Mouse (Mus musculus) hindbrain, embryonic 11.5 days (tissue): ENCODE results near the gene Inppl1. TPM values are rescaled to one million over a fixed set of nuclear protein-coding genes. Genes with fewer than 3 reads are reported as not detected.

Experiments
- ATAC-seq: fragments of 200-750 bp; cut with Nextera tagmentation; 2 replicates; pipeline ENCODE4 v1.8.0; 2017; ENCODE audit warnings: mild to moderate bottlenecking, moderate TSS enrichment, moderate library complexity; ENCODE audit not compliant: low FRiP score
- DNase-seq: peaks from one replicate; pipeline ENCODE4 v3.0.0-alpha.2; 2015; ENCODE audit warnings: low spot score
- H3K27ac ChIP-seq: fragments of 300-500 bp; sonication (generic); 2 replicates; pipeline ENCODE4 v1.5.1; 2014; ENCODE audit warnings: mild to moderate bottlenecking, low read depth, low read length
- H3K27me3 ChIP-seq: fragments of 300-500 bp; sonication (generic); 2 replicates; pipeline ENCODE4 v1.6.1; 2014; ENCODE audit warnings: mild to moderate bottlenecking, low read length, moderate library complexity, mixed read lengths; ENCODE audit not compliant: control insufficient read depth, insufficient read depth
- H3K36me3 ChIP-seq: fragments of 300-500 bp; sonication (generic); 2 replicates; pipeline ENCODE4 v1.6.1; 2014; ENCODE audit warnings: mild to moderate bottlenecking, low read length, moderate library complexity, mixed read lengths; ENCODE audit not compliant: control insufficient read depth, insufficient read depth
- H3K4me1 ChIP-seq: fragments of 300-500 bp; sonication (generic); replicated peaks from 2 replicates; pipeline ENCODE4 v1.6.1; 2014; ENCODE audit warnings: low read length, mixed read lengths; ENCODE audit not compliant: control insufficient read depth, insufficient read depth
- H3K4me2 ChIP-seq: fragments of 300-500 bp; sonication (generic); replicated peaks from 2 replicates; pipeline ENCODE4 v1.6.1; 2014; ENCODE audit warnings: mild to moderate bottlenecking, low read depth, low read length
- H3K4me3 ChIP-seq: fragments of 300-500 bp; sonication (generic); 2 replicates; pipeline ENCODE4 v1.5.1; 2014; ENCODE audit warnings: low read depth, low read length
- H3K9ac ChIP-seq: fragments of 300-500 bp; sonication (generic); 2 replicates; pipeline ENCODE4 v1.6.1; 2014; ENCODE audit warnings: low read depth, low read length
- H3K9me3 ChIP-seq: fragments of 300-500 bp; sonication (generic); 2 replicates; pipeline ENCODE4 v1.6.1; 2016; ENCODE audit warnings: low read length; ENCODE audit not compliant: control insufficient read depth
- WGBS: fragments of 180-500 bp; shearing (Covaris S2); extraction: QIAGEN DNeasy Blood & Tissue Kit; methylation state at CpG from one replicate; pipeline ENCODE4 v1.1.7; 2014; 5-methylcytosine and 5-hydroxymethylcytosine counted together
- polyA plus RNA-seq: library from polyadenylated mRNA; unstranded; fragments of >200 nt; fragmentation: Nextera tagmentation; extraction: Ambion mirVana; gene quantifications from 2 replicates; pipeline ENCODE4 v1.2.1, GENCODE M21; 2014

Gene Inppl1
- polyA plus RNA-seq: 22.5 and 25.2 TPM in 2 replicates

- no peaks in the 10 kb centered on the region for H3K36me3 ChIP-seq
Observed at GRCm38 (mm10) chr7:101837606-101838471, at the start of gene Inppl1. Gene Inppl1, minus strand, starts transcription at chr7:101838229.

GRCm38 (mm10) chr7:101886274-101886673 is 48.2 kb upstream of the Inppl1 start:
- WGBS: 83% methylated on average over 6 of the region's 6 CpGs
- H3K4me1 ChIP-seq: no peaks in the 10 kb centered on the region
- H3K9ac ChIP-seq: no peak overlapping the region
- DNase-seq: no peak
- H3K9me3 ChIP-seq: no peaks in the 10 kb centered on the region
- H3K27me3 ChIP-seq: no peaks in the 10 kb centered on the region
- no peak overlapping the region for H3K27ac ChIP-seq
- H3K4me2 ChIP-seq: no peak overlapping the region
- ATAC-seq: no peak
- no peaks in the 10 kb centered on the region for H3K36me3 ChIP-seq
- no peak overlapping the region for H3K4me3 ChIP-seq

More at GRCm38 (mm10) chr7:101837606-101838471, at the start of gene Inppl1:
- Histone ChIP-seq H3K4me1 (peaks cover 6% of the 10 kb centered on the region; the same call in 1 of the 2 replicates), H3K9me3 (no peaks in the 10 kb centered on the region), H3K9ac (peak within 1 kb of the TSS; percentile 96), H3K27ac (peak within 1 kb of the TSS; percentile 86), H3K4me3 (peak within 1 kb of the TSS; percentile 79), H3K27me3 (no peaks in the 10 kb centered on the region), H3K4me2 (peak within 1 kb of the TSS; percentile 89)
- peak; percentile 88 for DNase-seq
- WGBS: under 1% methylated on average over 58 of the region's 64 CpGs
- ATAC-seq: peak; percentile 81

- Histone ChIP-seq H3K27me3 (no peaks in the 10 kb centered on the region), H3K4me2 (no peak overlapping the region), H3K9me3 (no peaks in the 10 kb centered on the region), H3K4me3 (no peak overlapping the region), H3K4me1 (no peaks in the 10 kb centered on the region), H3K9ac (no peak overlapping the region), H3K27ac (no peak overlapping the region), H3K36me3 (no peaks in the 10 kb centered on the region)
- DNase-seq: no peak
- 100% methylated on average over 4 of the region's 4 CpGs for WGBS
- no peak for ATAC-seq
Observed at GRCm38 (mm10) chr7:101884160-101884559, 46.1 kb upstream of the Inppl1 start.

- Histone ChIP-seq H3K9me3 (no peaks in the 10 kb centered on the region), H3K4me3 (no peak overlapping the region), H3K27ac (no peak overlapping the region), H3K4me2 (no peak overlapping the region), H3K9ac (no peak overlapping the region), H3K4me1 (no peaks in the 10 kb centered on the region), H3K27me3 (no peaks in the 10 kb centered on the region), H3K36me3 (no peaks in the 10 kb centered on the region)
- WGBS: 61% methylated on average over 9 of the region's 9 CpGs
- DNase-seq (no peak), ATAC-seq (no peak)
Observed at GRCm38 (mm10) chr7:101882413-101883154, 44.6 kb upstream of the Inppl1 start.

GRCm38 (mm10) chr7:101880855-101881254 is 42.8 kb upstream of the Inppl1 start:
- Histone ChIP-seq H3K9me3 (no peaks in the 10 kb centered on the region), H3K4me1 (no peaks in the 10 kb centered on the region), H3K27me3 (no peaks in the 10 kb centered on the region), H3K27ac (no peak overlapping the region), H3K9ac (no peak overlapping the region), H3K4me2 (no peak overlapping the region), H3K36me3 (no peaks in the 10 kb centered on the region), H3K4me3 (no peak overlapping the region)
- DNase-seq (no peak), ATAC-seq (no peak)
- WGBS: 75% methylated on average over 4 of the region's 4 CpGs

- no peaks in the 10 kb centered on the region for H3K4me1 ChIP-seq
- DNase-seq (no peak), ATAC-seq (no peak)
- H3K9me3 ChIP-seq: no peaks in the 10 kb centered on the region
- no peaks in the 10 kb centered on the region for H3K36me3 ChIP-seq
- H3K4me2 ChIP-seq: no peak overlapping the region
- H3K9ac ChIP-seq: no peak overlapping the region
- 92% methylated on average over 1 of the region's 1 CpGs for WGBS
- no peak overlapping the region for H3K4me3 ChIP-seq
- no peaks in the 10 kb centered on the region for H3K27me3 ChIP-seq
- H3K27ac ChIP-seq: no peak overlapping the region
Observed at GRCm38 (mm10) chr7:101875978-101876377, 37.9 kb upstream of the Inppl1 start.

GRCm38 (mm10) chr7:101871296-101871695 is 33.3 kb upstream of the Inppl1 start:
- Histone ChIP-seq H3K9ac (no peak overlapping the region), H3K27ac (no peak overlapping the region), H3K4me1 (no peaks in the 10 kb centered on the region), H3K36me3 (no peaks in the 10 kb centered on the region), H3K9me3 (no peaks in the 10 kb centered on the region), H3K4me3 (no peak overlapping the region), H3K27me3 (no peaks in the 10 kb centered on the region), H3K4me2 (no peak overlapping the region)
- ATAC-seq (no peak), DNase-seq (no peak)
- 90% methylated on average over 3 of the region's 3 CpGs for WGBS

GRCm38 (mm10) chr7:101870629-101871028 is 32.6 kb upstream of the Inppl1 start, which contains the start of gene Folr1:
Gene Folr1, minus strand, starts transcription at chr7:101870788.
- no peak within 1 kb of the TSS for H3K4me3 ChIP-seq
- DNase-seq (no peak), ATAC-seq (no peak)
- H3K27me3 ChIP-seq: no peaks in the 10 kb centered on the region
- H3K4me2 ChIP-seq: no peak within 1 kb of the TSS
- WGBS: 66% methylated on average over 2 of the region's 2 CpGs
- no peaks in the 10 kb centered on the region for H3K36me3 ChIP-seq
- H3K27ac ChIP-seq: no peak within 1 kb of the TSS
- H3K9ac ChIP-seq: no peak within 1 kb of the TSS
- H3K4me1 ChIP-seq: no peaks in the 10 kb centered on the region
- H3K9me3 ChIP-seq: no peaks in the 10 kb centered on the region
